Mouse (Mus musculus): ENCODE measurements around the gene Ccdc71l. TPM values are rescaled to one million over a fixed set of nuclear protein-coding genes. Genes with fewer than 3 reads are reported as not detected.

Ccdc71l gene
- polyA plus RNA-seq, 1 experiment from 2014 or later = 5.9 TPM

DNA sequence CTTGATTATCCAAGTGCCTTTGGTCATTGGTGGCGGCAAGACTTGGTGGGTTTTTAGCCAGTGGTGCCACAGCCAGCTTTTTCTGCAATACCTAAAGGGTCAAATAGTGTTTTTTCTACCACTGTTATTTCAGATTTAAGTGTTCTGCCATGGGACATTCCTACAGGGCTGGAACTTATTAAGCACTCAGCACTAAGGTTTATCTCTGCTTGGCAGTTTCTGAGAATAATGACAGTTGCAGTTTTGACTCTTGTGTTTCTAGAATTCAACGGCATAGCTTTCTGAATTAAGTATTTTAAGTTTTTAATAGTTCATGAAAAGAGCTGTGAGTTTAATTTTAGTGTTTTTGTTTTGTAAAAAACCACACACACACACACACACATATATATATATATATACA lies 2.5 kb downstream of the Ccdc71l start:
- H3K36me3 ChIP-seq (ENCODE audit: control insufficient read depth, insufficient read depth, low read length) = no peaks in the 10 kb centered on the region
- H3K27ac ChIP-seq (ENCODE audit: low read depth, low read length) = no peak overlapping the region
- no peaks in the 10 kb centered on the region for H3K9me3 ChIP-seq (replicated peaks; ENCODE audit: control insufficient read depth, low read length)
- H3K9ac ChIP-seq (ENCODE audit: low read length) = no peak overlapping the region
- H3K4me2 ChIP-seq (ENCODE audit: low read length) = peak overlapping the region; percentile 72
- H3K4me1 ChIP-seq (ENCODE audit: control insufficient read depth, insufficient read depth, low read length) = peaks cover 17% of the 10 kb centered on the region
- ATAC-seq (no peak), DNase-seq (ENCODE audit: low spot score) (no peak)
- no peaks in the 10 kb centered on the region for H3K27me3 ChIP-seq (replicated peaks; ENCODE audit: control insufficient read depth, insufficient read depth, low read length)
- H3K4me3 ChIP-seq (ENCODE audit: low read depth, low read length) = peak overlapping the region; percentile 82
- 91% methylated on average over 2 of the region's 2 CpGs for WGBS

GRCm38 (mm10) chr12:32419537-32419936 lies 41.0 kb downstream of the Ccdc71l start:
- Histone ChIP-seq H3K4me1 (ENCODE audit: control insufficient read depth, insufficient read depth, low read length) (no peaks in the 10 kb centered on the region), H3K36me3 (ENCODE audit: control insufficient read depth, insufficient read depth, low read length) (no peaks in the 10 kb centered on the region), H3K4me3 (ENCODE audit: low read depth, low read length) (no peak overlapping the region), H3K27ac (ENCODE audit: low read depth, low read length) (no peak overlapping the region), H3K9me3 (replicated peaks; ENCODE audit: control insufficient read depth, low read length) (no peaks in the 10 kb centered on the region), H3K27me3 (replicated peaks; ENCODE audit: control insufficient read depth, insufficient read depth, low read length) (no peaks in the 10 kb centered on the region), H3K4me2 (ENCODE audit: low read length) (no peak overlapping the region), H3K9ac (ENCODE audit: low read length) (no peak overlapping the region)
- DNase-seq (ENCODE audit: low spot score) (no peak), ATAC-seq (no peak)
- 92% methylated on average over 1 of the region's 1 CpGs for WGBS

GRCm38 (mm10) chr12:32427832-32428231 lies 49.3 kb downstream of the Ccdc71l start:
- Histone ChIP-seq H3K4me1 (ENCODE audit: control insufficient read depth, insufficient read depth, low read length) (no peaks in the 10 kb centered on the region), H3K36me3 (ENCODE audit: control insufficient read depth, insufficient read depth, low read length) (no peaks in the 10 kb centered on the region), H3K27ac (ENCODE audit: low read depth, low read length) (no peak overlapping the region), H3K9ac (ENCODE audit: low read length) (no peak overlapping the region), H3K27me3 (replicated peaks; ENCODE audit: control insufficient read depth, insufficient read depth, low read length) (no peaks in the 10 kb centered on the region), H3K4me2 (ENCODE audit: low read length) (no peak overlapping the region), H3K9me3 (replicated peaks; ENCODE audit: control insufficient read depth, low read length) (no peaks in the 10 kb centered on the region), H3K4me3 (ENCODE audit: low read depth, low read length) (no peak overlapping the region)
- DNase-seq (ENCODE audit: low spot score) (no peak), ATAC-seq (no peak)

DNA sequence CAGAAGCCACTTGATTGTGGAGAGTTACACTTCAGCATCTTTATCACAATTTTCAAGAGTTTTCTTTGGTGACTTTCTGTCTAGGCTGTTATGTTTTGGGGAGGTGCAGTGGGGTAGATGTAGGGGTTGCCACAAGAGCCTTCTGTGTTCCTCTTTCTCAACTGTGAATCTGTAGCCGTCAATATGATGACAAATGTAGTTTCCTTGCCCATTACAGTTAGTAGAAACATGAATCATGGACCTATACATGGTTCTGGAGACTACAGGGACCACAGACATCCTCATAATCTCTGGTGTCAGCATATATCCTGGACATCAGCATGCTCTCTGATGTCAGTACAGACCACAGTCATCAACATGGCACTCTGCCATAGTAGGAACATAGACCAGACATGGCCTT lies 52.5 kb downstream of the Ccdc71l start:
- Histone ChIP-seq H3K9me3 (replicated peaks; ENCODE audit: control insufficient read depth, low read length) (no peaks in the 10 kb centered on the region), H3K4me2 (ENCODE audit: low read length) (no peak overlapping the region), H3K9ac (ENCODE audit: low read length) (no peak overlapping the region), H3K36me3 (ENCODE audit: control insufficient read depth, insufficient read depth, low read length) (no peaks in the 10 kb centered on the region), H3K4me1 (ENCODE audit: control insufficient read depth, insufficient read depth, low read length) (no peaks in the 10 kb centered on the region), H3K27me3 (replicated peaks; ENCODE audit: control insufficient read depth, insufficient read depth, low read length) (no peaks in the 10 kb centered on the region), H3K4me3 (ENCODE audit: low read depth, low read length) (no peak overlapping the region), H3K27ac (ENCODE audit: low read depth, low read length) (no peak overlapping the region)
- WGBS = 77% methylated on average over 1 of the region's 1 CpGs
- DNase-seq (ENCODE audit: low spot score) (no peak), ATAC-seq (no peak)

Other genes starting within 250 kb of the Ccdc71l start
- 1.3 and 1.4 TPM in 2 replicates for gene Pik3cg, start 170.0 kb upstream of the Ccdc71l start, polyA plus RNA-seq (2014; fragmentation: Nextera tagmentation; extraction: Ambion mirVana)